Mouse (Mus musculus) neural tube, embryonic 13.5 days (tissue): ENCODE data around the gene Btn2a2. TPM values are rescaled to one million over a fixed set of nuclear protein-coding genes. Genes with fewer than 3 reads are reported as not detected.

Source experiments
- ATAC-seq: fragments of 200-750 bp; cut with Nextera tagmentation; 2 replicates; pipeline ENCODE4 v1.8.0; 2017; ENCODE audit warnings: low read depth, mild to moderate bottlenecking, moderate TSS enrichment, moderate library complexity
- H3K27ac ChIP-seq: fragments of 300-500 bp; sonication (generic); replicated peaks from 2 replicates; pipeline ENCODE4 v1.5.1; 2015; ENCODE audit warnings: moderate library complexity, mild to moderate bottlenecking, inconsistent platforms
- H3K27me3 ChIP-seq: fragments of 300-500 bp; sonication (generic); 2 replicates; pipeline ENCODE4 v1.6.1; 2015; ENCODE audit warnings: mild to moderate bottlenecking, inconsistent platforms
- H3K36me3 ChIP-seq: fragments of 300-500 bp; sonication (generic); 2 replicates; pipeline ENCODE4 v1.6.1; 2015; ENCODE audit warnings: mild to moderate bottlenecking, inconsistent platforms
- H3K4me1 ChIP-seq: fragments of 300-500 bp; sonication (generic); replicated peaks from 2 replicates; pipeline ENCODE4 v1.6.1; 2015; ENCODE audit warnings: inconsistent platforms
- H3K4me2 ChIP-seq: fragments of 300-500 bp; sonication (generic); 2 replicates; pipeline ENCODE4 v1.6.1; 2015; ENCODE audit warnings: inconsistent platforms, mild to moderate bottlenecking, moderate library complexity
- H3K4me3 ChIP-seq: fragments of 300-500 bp; sonication (generic); 2 replicates; pipeline ENCODE4 v1.5.1; 2015; ENCODE audit warnings: mild to moderate bottlenecking, inconsistent platforms
- H3K9ac ChIP-seq: fragments of 300-500 bp; sonication (generic); 2 replicates; pipeline ENCODE4 v1.6.1; 2015; ENCODE audit warnings: moderate library complexity, mild to moderate bottlenecking, inconsistent platforms
- H3K9me3 ChIP-seq: fragments of 300-500 bp; sonication (generic); 2 replicates; pipeline ENCODE4 v1.6.1; 2016; ENCODE audit warnings: inconsistent platforms
- WGBS: fragments of 180-500 bp; shearing (Covaris S2); methylation state at CpG from one replicate; pipeline ENCODE4 v1.1.7; 2015; 5-methylcytosine and 5-hydroxymethylcytosine counted together
- polyA plus RNA-seq: library from polyadenylated mRNA; unstranded; fragments of >200 nt; fragmentation: Nextera tagmentation; extraction: Ambion mirVana; gene quantifications from 2 replicates; pipeline ENCODE4 v1.2.1, GENCODE M21; 2015

Btn2a2 gene
- polyA plus RNA-seq, 1 experiment from 2014 or later, result 0.21 TPM

DNA sequence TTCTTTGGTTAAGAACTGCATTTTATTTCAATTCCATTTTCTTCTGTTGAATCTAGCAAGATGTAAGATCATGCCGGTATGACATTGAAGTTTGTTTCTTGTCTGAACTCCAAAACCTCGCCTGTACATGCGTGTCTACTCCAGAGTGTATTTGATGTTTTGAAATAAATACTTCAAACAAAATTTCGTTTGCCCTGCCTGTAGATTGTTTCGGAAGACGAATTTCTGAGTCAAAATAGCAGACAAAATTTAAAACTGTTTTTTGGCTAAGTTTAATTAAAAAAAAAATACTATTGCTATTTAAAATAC is 29.6 kb upstream of the Btn2a2 start:
- Histone ChIP-seq H3K9ac (no peak overlapping the region), H3K4me2 (peak overlapping the region; percentile 79), H3K4me1 (peaks cover 19% of the 10 kb centered on the region), H3K27ac (no peak overlapping the region), H3K9me3 (no peaks in the 10 kb centered on the region), H3K4me3 (peak overlapping the region; percentile 50), H3K27me3 (no peaks in the 10 kb centered on the region), H3K36me3 (no peaks in the 10 kb centered on the region)
- no peak for ATAC-seq
- 0% methylated on average over 6 of the region's 6 CpGs for WGBS

DNA sequence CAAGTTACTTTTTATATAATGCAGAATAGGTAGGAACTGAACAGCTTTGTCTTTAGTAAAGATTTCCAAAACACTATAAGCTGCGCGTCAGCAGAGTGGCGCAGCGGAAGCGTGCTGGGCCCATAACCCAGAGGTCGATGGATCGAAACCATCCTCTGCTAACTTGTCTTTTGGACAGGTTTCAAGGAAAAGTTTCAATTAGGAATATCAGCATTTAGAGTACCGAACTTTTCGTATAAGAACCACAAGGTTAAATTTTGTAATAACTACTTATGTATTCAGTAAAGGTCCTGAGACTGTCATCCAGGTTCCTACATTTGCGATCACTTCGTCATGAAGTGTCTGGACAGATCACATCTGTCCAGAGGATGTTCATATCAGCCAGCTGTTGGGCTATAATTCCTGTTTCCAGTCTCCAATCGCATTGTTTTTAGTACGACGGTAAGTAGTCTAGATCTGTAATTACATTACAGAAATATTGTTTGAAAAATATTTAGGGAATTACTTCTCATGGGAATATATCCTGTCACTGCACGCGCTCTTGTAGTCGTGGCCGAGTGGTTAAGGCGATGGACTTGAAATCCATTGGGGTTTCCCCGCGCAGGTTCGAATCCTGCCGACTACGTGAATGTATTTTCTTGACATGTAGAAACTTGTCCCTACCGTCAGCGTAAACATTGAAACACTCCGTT is 29.1 kb upstream of the Btn2a2 start:
- ATAC-seq, result peak; percentile 92
- H3K4me3 ChIP-seq, result peak overlapping the region; percentile 50
- H3K4me2 ChIP-seq, result peak overlapping the region; percentile 79
- 0 out of 2 replicates have a peak overlapping the region, but pooled peaks have one; percentile 15 for H3K27ac ChIP-seq
- no peaks in the 10 kb centered on the region for H3K9me3 ChIP-seq
- H3K9ac ChIP-seq, result peak overlapping the region; percentile 48; the same call in 1 of the 2 replicates
- no peaks in the 10 kb centered on the region for H3K36me3 ChIP-seq
- H3K27me3 ChIP-seq, result no peaks in the 10 kb centered on the region
- WGBS, result under 1% methylated on average over 27 of the region's 27 CpGs
- H3K4me1 ChIP-seq, result peaks cover 19% of the 10 kb centered on the region

DNA sequence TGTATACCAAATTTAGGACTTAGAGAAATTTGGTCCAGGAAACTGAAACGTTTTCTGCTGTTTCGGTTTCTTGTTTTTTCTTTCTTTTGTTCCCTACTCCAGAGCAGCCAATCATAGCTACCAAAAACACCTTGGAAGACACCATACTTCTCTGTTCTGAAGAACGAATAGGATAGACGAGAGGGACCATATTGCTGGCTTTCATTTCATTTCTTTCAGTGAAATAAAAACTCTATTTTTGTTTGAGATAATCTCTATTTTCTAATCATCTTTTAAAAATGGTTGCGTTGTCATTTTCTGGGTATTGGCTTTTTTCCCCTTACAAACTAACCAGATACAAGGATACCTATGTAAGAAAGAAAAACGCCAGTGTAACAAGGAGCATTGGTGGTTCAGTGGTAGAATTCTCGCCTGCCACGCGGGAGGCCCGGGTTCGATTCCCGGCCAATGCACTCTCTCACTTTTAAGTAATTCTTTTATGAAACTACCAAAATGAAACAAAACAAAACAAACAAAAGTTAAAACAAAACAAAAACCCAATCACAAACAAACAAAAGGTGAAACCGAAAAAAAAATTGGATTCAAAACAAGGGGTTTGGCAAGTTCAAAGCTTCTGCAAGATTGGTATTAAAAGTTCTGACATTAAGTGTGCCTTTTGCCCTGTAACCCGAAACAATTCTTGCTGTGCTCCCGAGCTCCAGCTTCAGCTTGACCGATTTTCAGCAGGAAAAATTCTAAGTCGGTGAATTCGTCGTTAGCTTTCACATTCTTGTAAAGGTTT is 28.4 kb upstream of the Btn2a2 start:
- Histone ChIP-seq H3K36me3 (no peaks in the 10 kb centered on the region), H3K27ac (0 out of 2 replicates have a peak overlapping the region, but pooled peaks have one; percentile 15), H3K9me3 (no peaks in the 10 kb centered on the region), H3K9ac (peak overlapping the region; percentile 55), H3K27me3 (no peaks in the 10 kb centered on the region), H3K4me3 (peak overlapping the region; percentile 50), H3K4me1 (peaks cover 19% of the 10 kb centered on the region), H3K4me2 (peak overlapping the region; percentile 79)
- ATAC-seq, result peak; percentile 73
- WGBS, result under 1% methylated on average over 19 of the region's 19 CpGs

DNA sequence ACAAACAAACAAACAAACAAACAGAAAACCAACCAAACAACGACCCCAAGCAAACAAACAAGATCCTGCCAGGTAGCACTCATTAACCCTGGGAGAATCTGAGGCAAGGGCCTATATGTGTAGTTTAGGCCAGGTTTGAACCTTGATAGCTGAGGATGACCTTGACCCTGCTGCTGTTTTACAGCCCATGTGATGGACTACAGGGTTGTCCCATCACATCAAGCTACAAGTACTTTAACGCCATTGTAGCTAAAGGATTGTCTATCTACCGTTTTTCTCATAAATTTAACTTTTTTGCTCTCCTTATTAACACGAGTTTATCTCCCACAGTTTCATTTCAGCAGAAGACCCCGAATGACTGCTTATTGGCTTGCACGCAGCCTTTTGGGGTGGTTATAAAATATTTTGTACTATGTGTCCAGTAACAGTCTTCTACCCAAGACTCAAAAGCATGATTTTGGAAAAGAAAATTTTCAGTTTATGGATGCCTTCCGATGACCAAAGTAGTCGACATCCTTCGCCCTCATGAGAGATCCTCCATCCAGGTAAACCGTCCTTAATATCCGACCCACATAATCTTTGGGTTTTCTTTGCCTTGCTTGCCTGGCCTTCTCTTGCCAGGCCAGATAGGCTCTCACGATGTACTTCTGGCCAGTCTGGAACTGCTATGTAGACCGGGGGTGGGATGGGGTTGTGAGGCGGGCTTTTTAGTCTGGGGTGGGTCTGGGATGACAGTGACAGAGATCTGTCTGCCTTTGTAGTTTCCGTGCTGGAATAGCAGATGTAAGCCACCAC is 27.4 kb upstream of the Btn2a2 start:
- peak overlapping the region; percentile 57; the same call in 1 of the 2 replicates for H3K9ac ChIP-seq
- no peaks in the 10 kb centered on the region for H3K9me3 ChIP-seq
- 51% methylated on average over 15 of the region's 15 CpGs for WGBS

DNA sequence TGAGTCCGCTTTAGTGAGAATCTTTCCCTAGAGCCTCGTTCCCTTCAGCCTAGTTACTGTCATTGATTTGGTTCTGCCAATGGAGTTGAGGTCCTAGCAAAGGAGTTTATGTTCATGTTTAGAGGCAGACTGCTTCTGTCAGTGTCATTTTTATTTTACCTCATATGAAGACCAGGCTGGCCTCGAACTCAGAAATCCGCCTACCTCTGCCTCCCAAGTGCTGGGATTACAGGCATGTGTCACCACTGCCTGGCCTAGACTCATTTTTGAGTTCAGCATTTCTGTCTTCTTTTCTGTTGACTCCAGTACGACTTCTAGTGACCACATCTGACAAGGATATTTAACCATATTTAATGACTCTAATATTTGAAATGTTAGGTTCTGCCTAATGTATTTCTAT is 26.6 kb upstream of the Btn2a2 start:
- H3K4me2 ChIP-seq, result no peak overlapping the region
- 80% methylated on average over 5 of the region's 5 CpGs for WGBS
- H3K9me3 ChIP-seq, result no peaks in the 10 kb centered on the region
- no peak overlapping the region for H3K27ac ChIP-seq
- H3K36me3 ChIP-seq, result no peaks in the 10 kb centered on the region
- H3K27me3 ChIP-seq, result no peaks in the 10 kb centered on the region
- no peak overlapping the region for H3K4me3 ChIP-seq
- H3K9ac ChIP-seq, result no peak overlapping the region
- peaks cover 19% of the 10 kb centered on the region for H3K4me1 ChIP-seq
- ATAC-seq, result no peak

More for the DNA sequence above, 27.4 kb upstream of the Btn2a2 start:
- Histone ChIP-seq H3K36me3 (no peaks in the 10 kb centered on the region), H3K27me3 (no peaks in the 10 kb centered on the region), H3K4me1 (peaks cover 19% of the 10 kb centered on the region), H3K4me3 (peak overlapping the region; percentile 50), H3K4me2 (peak overlapping the region; percentile 79), H3K27ac (no peak overlapping the region)
- ATAC-seq, result no peak

DNA sequence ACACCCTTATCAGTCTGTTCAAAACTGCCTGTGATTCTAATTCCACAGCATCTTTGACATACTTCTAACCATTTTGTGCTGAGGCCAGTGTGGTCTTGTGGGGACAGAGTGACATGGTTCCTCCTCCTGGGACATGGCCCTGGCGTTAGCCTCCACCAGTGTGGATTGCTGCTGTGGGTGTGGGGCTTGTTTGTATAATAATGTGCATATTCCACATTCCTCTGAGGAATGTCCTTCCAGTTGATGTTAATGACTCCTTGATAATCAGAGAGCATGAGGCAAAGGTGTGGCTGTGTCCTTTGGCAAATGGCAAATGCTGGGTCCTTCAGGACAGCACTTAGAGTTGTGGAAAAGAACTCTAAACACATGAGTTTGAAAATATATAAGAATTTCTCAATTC is 24.9 kb upstream of the Btn2a2 start:
- no peak overlapping the region for H3K27ac ChIP-seq
- no peak overlapping the region for H3K4me2 ChIP-seq
- H3K27me3 ChIP-seq, result no peaks in the 10 kb centered on the region
- no peaks in the 10 kb centered on the region for H3K9me3 ChIP-seq
- no peak overlapping the region for H3K4me3 ChIP-seq
- H3K9ac ChIP-seq, result no peak overlapping the region
- H3K36me3 ChIP-seq, result no peaks in the 10 kb centered on the region
- peaks cover 9% of the 10 kb centered on the region for H3K4me1 ChIP-seq
- no peak for ATAC-seq
- WGBS, result 87% methylated on average over 1 of the region's 1 CpGs

DNA sequence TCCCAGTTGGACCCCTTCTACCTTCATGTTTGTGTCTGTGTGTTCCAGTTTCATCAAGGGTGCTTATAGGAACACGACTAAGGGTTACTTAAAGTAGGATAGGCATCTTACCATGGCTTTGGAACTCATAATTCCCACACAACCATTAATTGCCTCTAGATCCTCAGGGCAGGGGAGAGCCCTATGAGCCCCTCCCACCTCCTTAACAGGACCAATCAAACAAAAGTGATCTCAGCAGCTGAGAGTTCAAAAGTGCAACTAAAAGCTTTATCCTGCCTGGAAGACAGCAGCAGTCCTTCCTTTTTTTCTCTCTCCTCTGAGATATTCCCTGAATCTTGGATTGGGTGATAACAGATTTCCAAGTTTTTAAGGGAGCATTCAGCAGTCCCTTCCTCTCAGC is 21.5 kb upstream of the Btn2a2 start:
- Histone ChIP-seq H3K4me3 (no peak overlapping the region), H3K4me1 (peaks cover 8% of the 10 kb centered on the region), H3K9me3 (no peaks in the 10 kb centered on the region), H3K27me3 (no peaks in the 10 kb centered on the region; the same call in 1 of the 2 replicates), H3K4me2 (no peak overlapping the region), H3K36me3 (no peaks in the 10 kb centered on the region), H3K9ac (no peak overlapping the region), H3K27ac (no peak overlapping the region)
- 33% methylated on average over 1 of the region's 1 CpGs for WGBS
- no peak for ATAC-seq

DNA sequence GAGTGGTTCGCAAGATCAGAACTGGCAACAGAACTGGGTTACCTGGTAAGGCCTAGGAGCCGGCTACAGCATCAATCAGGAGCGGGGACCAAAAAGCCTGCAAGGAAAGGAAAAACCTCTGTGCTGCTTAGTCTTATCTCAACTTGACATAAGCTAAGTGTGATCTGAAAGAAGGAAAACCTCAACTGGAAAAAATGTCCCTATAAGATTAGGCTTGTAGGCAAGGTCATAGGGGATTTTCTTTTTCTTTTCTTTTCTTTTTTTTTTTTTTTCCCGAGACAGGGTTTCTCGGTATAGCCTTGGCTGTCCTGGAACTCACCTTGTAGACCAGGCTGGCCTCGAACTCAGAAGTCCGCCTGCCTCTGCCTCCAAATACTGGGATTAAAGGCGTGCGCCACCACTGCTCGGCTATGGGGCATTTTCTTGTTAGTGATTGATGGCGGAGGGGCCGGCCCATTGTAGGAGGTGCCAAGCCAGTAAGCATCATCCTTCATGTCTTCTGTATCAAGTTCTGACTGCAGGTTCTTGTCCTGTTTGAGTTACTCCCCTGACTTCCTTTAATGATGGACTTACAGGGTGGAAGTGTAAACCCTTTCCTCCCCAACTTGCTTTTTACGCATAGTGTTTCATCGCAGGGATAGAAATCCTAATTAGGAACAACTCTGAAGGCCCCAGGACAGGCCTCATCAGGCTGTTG is 18.3 kb upstream of the Btn2a2 start:
- Histone ChIP-seq H3K4me3 (no peak overlapping the region), H3K9me3 (no peaks in the 10 kb centered on the region), H3K9ac (no peak overlapping the region), H3K4me2 (peak overlapping the region; percentile 43), H3K36me3 (no peaks in the 10 kb centered on the region), H3K27me3 (no peaks in the 10 kb centered on the region; the same call in 1 of the 2 replicates), H3K4me1 (peaks cover 8% of the 10 kb centered on the region), H3K27ac (no peak overlapping the region)
- WGBS, result 18% methylated on average over 14 of the region's 14 CpGs
- ATAC-seq, result no peak

DNA sequence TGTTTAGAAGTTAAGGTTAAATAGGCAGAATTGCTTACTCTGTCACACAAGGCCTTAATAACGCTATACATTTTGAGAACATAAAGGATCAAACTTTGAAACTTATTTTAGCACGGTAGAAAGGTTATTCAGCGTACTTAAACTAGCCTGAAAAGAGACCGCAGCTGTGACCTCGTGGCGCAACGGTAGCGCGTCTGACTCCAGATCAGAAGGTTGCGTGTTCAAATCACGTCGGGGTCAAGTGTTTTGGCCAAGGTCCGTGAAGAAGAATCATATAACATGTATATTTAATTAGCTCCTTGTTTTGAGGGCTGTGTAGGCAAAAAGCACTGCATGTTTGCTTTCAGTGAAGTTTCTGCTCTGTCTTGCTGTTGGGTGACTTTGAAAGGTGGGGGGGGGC is 17.7 kb upstream of the Btn2a2 start:
- Histone ChIP-seq H3K4me2 (peak overlapping the region; percentile 43), H3K9me3 (no peaks in the 10 kb centered on the region), H3K27me3 (no peaks in the 10 kb centered on the region; the same call in 1 of the 2 replicates), H3K4me3 (peak overlapping the region; percentile 13; the same call in 1 of the 2 replicates), H3K36me3 (no peaks in the 10 kb centered on the region), H3K9ac (no peak overlapping the region), H3K4me1 (peaks cover 8% of the 10 kb centered on the region), H3K27ac (no peak overlapping the region)
- WGBS, result 3% methylated on average over 13 of the region's 13 CpGs
- ATAC-seq, result no peak

DNA sequence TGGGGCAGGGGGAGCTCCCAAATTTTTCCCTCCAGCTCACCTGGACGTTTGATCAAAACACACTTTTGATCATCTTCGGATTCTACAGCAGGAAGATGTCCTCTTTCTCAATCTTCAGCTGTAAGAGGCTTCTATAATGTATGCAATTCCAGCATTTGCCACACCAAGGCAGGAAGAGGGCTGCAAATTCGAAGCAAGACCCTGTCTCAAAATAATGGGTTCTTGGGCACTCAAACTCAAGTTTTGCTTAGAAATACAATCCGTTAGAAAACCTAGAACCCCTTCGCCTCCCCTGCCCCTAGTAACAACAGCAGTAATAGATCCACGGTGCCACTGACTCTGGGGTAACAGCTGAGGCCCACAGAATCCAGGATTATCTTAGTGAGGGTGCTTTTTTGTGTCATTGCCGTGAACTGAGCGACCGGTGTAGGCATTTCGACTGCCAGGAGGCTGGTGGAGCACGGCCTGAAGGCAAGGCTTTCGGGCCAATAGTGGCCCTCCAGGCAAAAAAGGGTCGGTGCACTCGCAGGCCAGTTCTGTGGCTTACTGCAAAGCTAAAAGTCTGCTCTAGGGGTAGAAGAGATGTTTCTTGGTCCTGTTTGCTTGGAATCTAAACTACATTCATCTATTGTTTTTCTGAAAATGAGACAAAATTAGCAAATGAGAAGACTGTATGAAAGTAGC is 17.1 kb upstream of the Btn2a2 start:
- Histone ChIP-seq H3K9me3 (no peaks in the 10 kb centered on the region), H3K27ac (no peak overlapping the region), H3K4me1 (peaks cover 8% of the 10 kb centered on the region), H3K4me2 (peak overlapping the region; percentile 43), H3K27me3 (no peaks in the 10 kb centered on the region; the same call in 1 of the 2 replicates), H3K9ac (0 out of 2 replicates have a peak overlapping the region, but pooled peaks have one; percentile 23), H3K4me3 (peak overlapping the region; percentile 13), H3K36me3 (no peaks in the 10 kb centered on the region)
- 6% methylated on average over 14 of the region's 14 CpGs for WGBS
- peak; percentile 32; the same call in 1 of the 2 replicates for ATAC-seq

DNA sequence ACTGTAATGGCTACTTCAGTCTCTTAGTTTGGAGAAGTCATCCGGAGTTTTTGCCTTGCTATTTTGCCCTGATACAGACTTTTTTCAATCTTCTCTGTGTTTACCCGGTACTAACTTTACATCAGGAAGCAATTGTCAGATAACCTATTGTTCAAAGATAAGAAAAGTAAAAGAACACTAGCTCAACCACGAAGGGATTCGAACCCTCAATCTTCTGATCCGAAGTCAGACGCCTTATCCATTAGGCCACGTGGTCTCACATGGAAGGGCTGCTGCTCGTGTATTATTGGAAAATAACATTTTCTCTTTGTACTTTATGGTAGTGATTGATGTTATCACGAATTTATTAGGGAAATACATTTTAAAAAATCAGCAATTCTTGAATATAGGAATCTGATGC is 15.1 kb upstream of the Btn2a2 start:
- no peak overlapping the region for H3K4me3 ChIP-seq
- 2% methylated on average over 9 of the region's 9 CpGs for WGBS
- H3K9me3 ChIP-seq, result no peaks in the 10 kb centered on the region
- no peak overlapping the region for H3K27ac ChIP-seq
- peaks cover 8% of the 10 kb centered on the region for H3K27me3 ChIP-seq
- H3K4me2 ChIP-seq, result peak overlapping the region; percentile 26
- ATAC-seq, result no peak
- peaks cover 8% of the 10 kb centered on the region for H3K4me1 ChIP-seq
- no peaks in the 10 kb centered on the region for H3K36me3 ChIP-seq
- H3K9ac ChIP-seq, result no peak overlapping the region
